Mouse (Mus musculus): Measurements from ENCODE around the gene Nav2. TPM values are rescaled to one million over a fixed set of nuclear protein-coding genes. Genes with fewer than 3 reads are reported as not detected.

Gene Nav2
- polyA plus RNA-seq, 1 experiment from 2014 or later, result 2.2 TPM

DNA sequence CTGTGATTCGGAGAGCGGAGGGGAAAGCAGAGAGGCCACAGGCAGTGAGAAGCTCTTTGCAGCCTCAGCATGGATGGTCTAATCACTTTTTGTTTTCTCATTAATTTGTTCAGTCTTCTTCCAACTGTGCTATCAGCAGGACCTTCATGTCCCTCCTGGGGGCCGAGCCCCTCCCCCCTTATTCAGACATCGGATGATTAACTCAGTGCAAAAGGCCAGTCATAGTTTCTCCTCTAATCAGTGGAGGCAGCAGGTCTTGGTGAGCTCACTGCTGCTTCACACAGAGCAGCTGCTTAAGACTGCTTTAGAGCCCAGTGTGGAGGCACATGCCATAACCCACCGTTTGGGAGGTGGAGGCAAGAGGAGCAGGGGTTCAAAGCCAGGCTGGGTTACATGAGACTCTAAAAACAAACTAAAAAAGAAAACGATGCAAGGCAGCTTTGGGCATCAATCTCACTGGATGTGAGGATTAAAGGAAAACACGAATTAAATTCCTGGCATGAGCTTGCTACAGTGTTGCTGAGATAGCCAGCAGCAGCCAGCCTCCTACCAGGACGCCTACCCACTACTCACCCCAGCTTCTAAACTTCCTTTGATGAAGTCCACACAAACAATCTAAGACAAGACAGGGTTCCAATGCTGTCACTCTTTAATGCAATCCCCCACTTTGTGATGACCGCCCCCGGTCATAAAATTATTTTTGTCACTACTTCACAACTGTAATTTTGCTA is 120.9 kb downstream of the Nav2 start:
- 45% methylated on average over 10 of the region's 10 CpGs for WGBS (ENCODE audit: insufficient replicate concordance)
- Histone ChIP-seq H3K27ac (replicated peaks) (no peak overlapping the region), H3K36me3 (replicated peaks) (no peaks in the 10 kb centered on the region), H3K9me3 (replicated peaks) (no peaks in the 10 kb centered on the region), H3K9ac (no peak overlapping the region), H3K27me3 (peaks cover 10% of the 10 kb centered on the region), H3K4me3 (replicated peaks) (no peak overlapping the region), H3K4me1 (replicated peaks) (no peaks in the 10 kb centered on the region), H3K4me2 (no peak overlapping the region)
- no peak for ATAC-seq (ENCODE audit: insufficient read depth)

DNA sequence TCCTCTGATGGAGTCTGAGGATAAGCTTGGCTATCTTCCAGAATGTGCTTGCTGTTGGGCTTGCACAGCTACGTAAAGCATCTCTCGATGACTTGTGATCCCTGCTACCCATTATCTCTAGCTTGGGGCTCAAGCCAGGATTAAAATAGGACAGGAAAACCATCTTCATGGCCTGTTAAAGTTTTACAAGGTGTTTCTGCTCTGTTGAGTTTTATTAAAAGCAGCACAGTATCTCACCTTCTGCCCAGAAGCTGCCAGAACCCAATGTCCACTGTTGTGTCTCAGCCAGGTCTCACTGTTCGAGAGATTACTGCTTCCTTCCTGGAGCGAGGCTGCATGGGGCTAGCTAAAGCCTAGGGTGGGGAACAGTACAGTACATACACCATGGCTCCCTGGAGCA is 123.7 kb downstream of the Nav2 start:
- Histone ChIP-seq H3K27ac (replicated peaks) (no peak overlapping the region), H3K27me3 (peaks cover 4% of the 10 kb centered on the region; the same call in 1 of the 2 replicates), H3K36me3 (replicated peaks) (no peaks in the 10 kb centered on the region), H3K9me3 (replicated peaks) (no peaks in the 10 kb centered on the region), H3K4me3 (replicated peaks) (no peak overlapping the region), H3K4me2 (no peak overlapping the region), H3K4me1 (replicated peaks) (no peaks in the 10 kb centered on the region), H3K9ac (no peak overlapping the region)
- WGBS (ENCODE audit: insufficient replicate concordance), result 55% methylated on average over 4 of the region's 4 CpGs
- no peak for ATAC-seq (ENCODE audit: insufficient read depth)

DNA sequence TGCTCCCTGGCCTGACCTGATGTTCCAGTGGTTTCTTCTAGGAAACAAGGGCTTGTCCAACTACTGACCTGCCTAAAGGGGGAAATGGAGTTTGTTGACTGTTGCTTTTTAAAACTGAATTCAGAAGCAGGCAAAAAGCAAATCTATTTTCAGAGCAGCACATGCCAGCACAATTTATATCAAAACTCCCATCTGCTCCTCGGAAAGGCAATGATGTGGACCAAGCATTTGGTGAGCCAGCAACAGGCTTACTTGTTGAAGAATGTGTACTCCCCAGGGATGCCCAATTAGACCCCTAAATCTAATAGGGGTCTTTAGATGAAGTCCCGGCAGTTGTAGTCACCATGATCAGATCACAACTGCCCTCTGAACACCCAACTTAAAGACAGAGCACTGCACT is 125.7 kb downstream of the Nav2 start:
- Histone ChIP-seq H3K4me1 (replicated peaks) (no peaks in the 10 kb centered on the region), H3K27ac (replicated peaks) (no peak overlapping the region), H3K36me3 (replicated peaks) (no peaks in the 10 kb centered on the region), H3K9ac (no peak overlapping the region), H3K27me3 (no peaks in the 10 kb centered on the region), H3K4me3 (replicated peaks) (no peak overlapping the region), H3K9me3 (replicated peaks) (no peaks in the 10 kb centered on the region), H3K4me2 (no peak overlapping the region)
- 68% methylated on average over 2 of the region's 2 CpGs for WGBS (ENCODE audit: insufficient replicate concordance)
- no peak for ATAC-seq (ENCODE audit: insufficient read depth)

DNA sequence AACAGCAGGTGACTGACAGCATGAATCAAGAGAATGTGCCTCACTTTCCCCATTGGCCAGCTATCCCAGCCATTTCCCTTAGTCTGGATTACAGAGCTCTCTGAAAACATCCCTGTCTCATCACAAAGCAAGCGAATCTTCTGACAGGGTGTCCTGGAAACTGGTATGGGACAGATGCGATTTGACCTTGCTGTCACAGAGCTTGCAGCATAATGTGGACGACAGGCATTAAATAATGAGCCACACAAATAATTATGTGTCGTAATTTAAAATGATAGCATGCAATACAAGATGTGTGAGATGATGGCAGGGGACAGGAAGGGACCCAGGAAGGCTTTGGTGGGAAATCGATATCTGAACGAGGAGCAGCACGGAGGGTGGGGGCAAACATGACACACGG is 131.6 kb downstream of the Nav2 start:
- no peaks in the 10 kb centered on the region for H3K9me3 ChIP-seq (replicated peaks)
- no peaks in the 10 kb centered on the region for H3K4me1 ChIP-seq (replicated peaks)
- H3K9ac ChIP-seq, result no peak overlapping the region
- H3K27me3 ChIP-seq, result no peaks in the 10 kb centered on the region
- WGBS (ENCODE audit: insufficient replicate concordance), result 58% methylated on average over 8 of the region's 8 CpGs
- H3K4me2 ChIP-seq, result no peak overlapping the region
- no peaks in the 10 kb centered on the region for H3K36me3 ChIP-seq (replicated peaks)
- no peak for ATAC-seq (ENCODE audit: insufficient read depth)
- H3K27ac ChIP-seq (replicated peaks), result no peak overlapping the region
- H3K4me3 ChIP-seq (replicated peaks), result no peak overlapping the region

DNA sequence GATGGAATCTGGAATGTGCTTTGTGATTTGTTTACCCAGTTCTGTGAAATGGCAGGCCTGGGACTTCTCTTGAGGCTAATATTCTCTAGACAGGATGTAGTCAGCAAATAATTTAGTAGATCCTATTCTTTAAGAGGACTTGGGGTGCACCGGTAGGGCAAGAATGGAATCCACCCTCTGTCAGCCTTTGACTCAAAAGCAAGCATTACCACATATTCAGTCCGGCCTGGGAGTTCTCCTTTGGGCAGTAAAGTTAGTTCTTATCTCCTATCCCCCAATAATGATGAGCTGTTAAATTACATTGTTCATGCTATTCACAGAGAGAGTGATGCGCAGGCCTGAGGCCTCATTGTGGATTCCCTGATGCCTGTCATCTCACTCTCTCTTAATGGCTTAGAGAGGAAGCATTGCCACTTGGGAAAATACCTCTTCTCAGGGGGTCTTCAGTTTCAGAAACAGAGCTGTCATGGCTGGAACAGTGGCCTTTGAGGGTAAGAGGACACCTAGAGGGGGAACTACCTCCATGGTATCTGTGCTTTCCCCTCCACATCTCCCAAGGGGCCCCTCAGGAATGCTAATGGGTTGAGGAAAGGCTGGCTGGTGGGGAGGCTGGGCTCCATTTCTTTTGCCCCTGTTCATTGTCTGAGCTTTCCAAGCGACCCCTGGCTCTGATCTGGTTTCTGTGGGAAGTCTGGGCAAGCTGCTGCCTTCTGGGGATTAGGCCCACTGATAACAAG is 133.0 kb downstream of the Nav2 start:
- no peaks in the 10 kb centered on the region for H3K4me1 ChIP-seq (replicated peaks)
- no peak overlapping the region for H3K9ac ChIP-seq
- no peak overlapping the region for H3K27ac ChIP-seq (replicated peaks)
- no peak overlapping the region for H3K4me2 ChIP-seq
- H3K36me3 ChIP-seq (replicated peaks), result no peaks in the 10 kb centered on the region
- no peak overlapping the region for H3K4me3 ChIP-seq (replicated peaks)
- peaks cover 3% of the 10 kb centered on the region; the same call in 1 of the 2 replicates for H3K27me3 ChIP-seq
- H3K9me3 ChIP-seq (replicated peaks), result no peaks in the 10 kb centered on the region
- ATAC-seq (ENCODE audit: insufficient read depth), result no peak
- 50% methylated on average over 4 of the region's 4 CpGs for WGBS (ENCODE audit: insufficient replicate concordance)

DNA sequence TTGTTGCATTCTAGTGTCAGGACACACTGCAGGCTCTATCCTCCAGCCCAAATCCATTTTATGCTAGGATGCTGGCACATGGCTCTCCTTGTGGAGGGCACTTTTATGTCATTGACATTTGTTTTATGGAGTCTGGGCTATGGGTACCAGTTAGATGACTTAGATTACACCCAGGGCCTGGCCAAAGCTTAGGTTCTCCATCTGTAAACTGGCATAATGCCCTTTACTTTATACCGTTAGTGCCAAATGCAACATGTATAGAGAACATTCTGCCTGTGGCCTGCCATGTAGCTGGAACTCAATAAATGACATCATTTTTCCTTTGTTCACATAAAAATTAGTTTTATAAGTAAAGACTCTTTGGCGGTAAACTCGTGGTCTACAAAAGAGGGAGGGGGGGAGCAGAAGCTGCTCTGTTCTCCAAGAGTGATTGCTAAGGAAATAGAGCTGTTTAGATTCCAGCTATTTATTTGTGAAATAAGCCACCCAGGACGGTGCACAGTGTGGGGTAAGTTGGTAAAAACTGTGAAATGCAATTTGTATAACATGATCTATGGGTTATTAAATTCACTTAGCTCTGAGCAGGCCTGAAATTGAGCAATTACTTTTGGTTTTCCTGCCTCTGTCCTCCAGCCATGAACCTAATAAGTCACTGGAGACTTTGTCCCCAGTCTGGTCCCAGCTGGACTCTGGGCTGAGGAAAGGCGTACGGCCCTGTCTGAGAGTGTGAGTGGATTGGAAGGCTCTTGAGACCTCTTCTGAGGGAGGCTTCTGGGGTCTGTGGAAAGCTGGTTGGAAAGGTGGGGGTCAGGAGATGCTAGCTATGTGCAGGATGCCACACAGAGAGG is 137.2 kb downstream of the Nav2 start:
- Histone ChIP-seq H3K4me3 (replicated peaks) (no peak overlapping the region), H3K27me3 (peaks cover 9% of the 10 kb centered on the region; the same call in 1 of the 2 replicates), H3K27ac (replicated peaks) (no peak overlapping the region), H3K9me3 (replicated peaks) (no peaks in the 10 kb centered on the region), H3K9ac (no peak overlapping the region), H3K4me1 (replicated peaks) (no peaks in the 10 kb centered on the region), H3K4me2 (no peak overlapping the region), H3K36me3 (replicated peaks) (no peaks in the 10 kb centered on the region)
- no peak for ATAC-seq (ENCODE audit: insufficient read depth)
- WGBS (ENCODE audit: insufficient replicate concordance), result 62% methylated on average over 6 of the region's 6 CpGs

DNA sequence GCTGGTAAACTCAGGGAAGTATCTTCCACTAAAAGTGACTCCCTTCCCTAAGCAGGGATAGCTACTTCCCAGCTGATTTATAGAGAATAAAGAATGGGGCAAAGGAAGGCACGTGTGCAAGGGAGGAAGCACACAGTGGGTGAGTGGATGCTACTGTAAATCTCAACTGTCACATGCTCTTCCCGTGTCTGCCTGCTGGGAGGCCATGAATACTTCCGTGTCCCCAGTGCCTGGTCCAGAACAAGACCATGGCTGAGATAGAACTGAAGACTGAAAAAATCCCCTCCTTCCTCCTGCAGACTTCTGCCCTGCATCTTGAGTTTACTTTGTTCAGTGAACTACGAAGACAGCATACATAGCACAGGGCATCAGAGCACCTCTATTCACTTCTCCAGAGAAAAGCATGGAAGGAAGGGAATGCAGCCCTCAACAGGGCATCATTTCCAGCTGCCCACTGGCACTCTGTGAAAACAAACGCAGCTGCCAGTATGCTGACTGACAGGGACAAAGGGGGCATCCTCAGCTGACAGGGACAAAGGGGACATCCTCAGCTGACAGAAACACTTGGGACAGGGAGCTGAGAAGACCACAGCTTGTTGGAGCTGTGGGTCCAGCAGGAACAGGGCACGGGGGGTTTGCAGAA is 138.0 kb downstream of the Nav2 start:
- Histone ChIP-seq H3K36me3 (replicated peaks) (no peaks in the 10 kb centered on the region), H3K27ac (replicated peaks) (no peak overlapping the region), H3K4me3 (replicated peaks) (no peak overlapping the region), H3K27me3 (peaks cover 9% of the 10 kb centered on the region; the same call in 1 of the 2 replicates), H3K9me3 (replicated peaks) (no peaks in the 10 kb centered on the region), H3K4me1 (replicated peaks) (no peaks in the 10 kb centered on the region), H3K4me2 (no peak overlapping the region), H3K9ac (no peak overlapping the region)
- ATAC-seq (ENCODE audit: insufficient read depth), result no peak
- WGBS (ENCODE audit: insufficient replicate concordance), result 29% methylated on average over 6 of the region's 6 CpGs

DNA sequence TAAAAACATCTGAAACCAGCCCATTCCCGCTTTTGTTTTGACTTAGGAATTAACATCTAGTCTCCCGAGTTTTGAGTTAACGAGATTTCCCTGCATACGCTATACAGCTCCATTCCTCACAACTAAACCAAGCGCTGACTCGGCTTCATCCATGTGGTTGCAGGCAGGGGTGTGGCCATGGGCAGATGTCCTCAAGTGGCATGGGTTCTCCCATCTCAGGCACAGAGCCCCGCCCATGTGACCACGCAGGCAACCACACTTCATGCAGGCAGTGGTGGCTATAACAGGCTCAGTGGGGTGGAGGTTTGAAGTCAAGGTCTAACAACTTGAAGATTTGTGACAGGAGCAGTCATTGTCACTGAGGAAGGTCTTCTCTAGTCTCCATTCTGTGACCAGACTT is 138.8 kb downstream of the Nav2 start:
- H3K4me2 ChIP-seq, result no peak overlapping the region

DNA sequence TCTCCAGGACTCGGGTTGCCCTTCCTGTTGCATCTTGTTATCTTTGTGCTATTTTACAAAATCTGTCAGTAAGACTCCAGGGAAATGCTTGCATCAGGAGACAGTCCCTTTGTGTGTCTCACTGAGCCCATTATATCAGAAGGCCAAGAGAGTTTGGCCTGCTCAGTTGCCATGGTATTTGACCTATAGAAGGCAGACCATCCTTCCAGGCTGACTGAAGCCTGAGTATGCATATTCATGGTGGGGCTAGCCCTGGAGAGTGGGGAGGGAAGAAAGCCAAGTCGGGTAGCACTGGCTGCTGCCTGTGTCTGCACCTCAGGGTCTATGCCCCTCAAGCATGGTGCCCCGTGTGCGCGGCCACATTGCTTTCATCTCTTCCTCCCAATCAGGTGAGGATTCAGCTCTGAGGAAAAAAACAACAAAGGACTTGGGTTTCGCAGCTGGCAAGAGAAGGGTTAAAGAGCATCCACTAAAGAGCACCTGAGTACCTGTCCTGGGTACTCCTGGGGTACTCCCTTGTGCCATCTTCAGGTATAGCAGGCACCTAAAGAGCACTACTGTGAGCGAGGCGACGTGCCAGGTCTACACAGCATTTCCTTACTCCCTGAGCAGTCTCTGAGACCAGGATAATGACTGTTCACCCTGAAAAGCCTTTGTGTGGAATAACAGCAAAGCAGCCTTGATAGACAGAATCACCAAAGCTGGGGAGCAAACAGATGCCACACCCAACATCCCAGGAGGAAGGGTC is 144.5 kb downstream of the Nav2 start:
- Histone ChIP-seq H3K4me3 (replicated peaks) (no peak overlapping the region), H3K4me1 (replicated peaks) (no peaks in the 10 kb centered on the region), H3K4me2 (no peak overlapping the region), H3K9ac (no peak overlapping the region), H3K27me3 (peaks cover 8% of the 10 kb centered on the region), H3K27ac (replicated peaks) (no peak overlapping the region), H3K36me3 (replicated peaks) (no peaks in the 10 kb centered on the region), H3K9me3 (replicated peaks) (no peaks in the 10 kb centered on the region)
- ATAC-seq (ENCODE audit: insufficient read depth), result no peak
- WGBS (ENCODE audit: insufficient replicate concordance), result 67% methylated on average over 9 of the region's 9 CpGs

More for the DNA sequence above, 138.8 kb downstream of the Nav2 start:
- Histone ChIP-seq H3K4me3 (replicated peaks) (no peak overlapping the region), H3K9ac (no peak overlapping the region), H3K36me3 (replicated peaks) (no peaks in the 10 kb centered on the region), H3K9me3 (replicated peaks) (no peaks in the 10 kb centered on the region), H3K27me3 (peaks cover 9% of the 10 kb centered on the region; the same call in 1 of the 2 replicates), H3K27ac (replicated peaks) (no peak overlapping the region), H3K4me1 (replicated peaks) (no peaks in the 10 kb centered on the region)
- ATAC-seq (ENCODE audit: insufficient read depth), result no peak
- WGBS (ENCODE audit: insufficient replicate concordance), result 20% methylated on average over 8 of the region's 8 CpGs

DNA sequence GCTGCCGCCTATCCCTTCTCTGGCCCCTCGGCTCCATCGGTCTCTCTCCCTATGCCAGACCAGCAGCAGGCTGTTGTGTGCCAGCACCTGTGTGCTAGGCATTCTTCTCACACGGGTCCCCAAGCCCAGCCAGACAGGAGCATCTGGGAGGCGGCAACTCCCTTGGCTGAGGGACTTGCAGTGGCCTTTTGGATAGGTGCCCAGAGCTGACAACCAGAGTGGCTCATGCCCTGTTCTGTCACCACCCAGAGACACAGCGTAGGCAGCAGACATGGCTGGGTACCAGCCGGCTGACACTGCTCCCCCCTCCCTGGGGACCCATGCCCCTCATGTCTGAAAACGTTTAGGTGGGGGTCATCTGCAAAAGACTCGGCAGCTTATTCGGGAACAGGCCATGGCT is 146.8 kb downstream of the Nav2 start:
- peaks cover 8% of the 10 kb centered on the region for H3K27me3 ChIP-seq
- H3K4me1 ChIP-seq (replicated peaks), result no peaks in the 10 kb centered on the region
- no peaks in the 10 kb centered on the region for H3K36me3 ChIP-seq (replicated peaks)
- H3K9me3 ChIP-seq (replicated peaks), result no peaks in the 10 kb centered on the region
- H3K4me3 ChIP-seq (replicated peaks), result no peak overlapping the region
- H3K4me2 ChIP-seq, result no peak overlapping the region
- no peak for ATAC-seq (ENCODE audit: insufficient read depth)
- WGBS (ENCODE audit: insufficient replicate concordance), result 63% methylated on average over 10 of the region's 10 CpGs
- H3K9ac ChIP-seq, result no peak overlapping the region
- H3K27ac ChIP-seq (replicated peaks), result no peak overlapping the region
